Mouse (Mus musculus) adipocyte (in vitro differentiated cells): ENCODE results near the gene Sde2.
"Not testable (repeated sequence)": the region's sequence is repeated elsewhere in the genome, so short reads cannot be mapped to it uniquely, and the experiment has no call there.

Source experiments
- DNase-seq: peaks from one replicate; pipeline ENCODE4 v3.0.0-alpha.2; 2016; ENCODE audit warnings: low spot score

Gene Sde2

GRCm38 (mm10) chr1:180888556-180889042, 37.7 kb downstream of the Sde2 start:
- DNase-seq = peak; percentile 98

GRCm38 (mm10) chr1:180889172-180889571, 38.2 kb downstream of the Sde2 start:
- no peak for DNase-seq

- peak; percentile 61 for DNase-seq
Observed at GRCm38 (mm10) chr1:180889841-180890240, 38.9 kb downstream of the Sde2 start.

GRCm38 (mm10) chr1:180892808-180893207, 41.9 kb downstream of the Sde2 start, which contains the start of gene Lefty2:
Lefty2 (plus strand) TSS chr1:180893108.
- DNase-seq = no peak

- not testable (repeated sequence) for DNase-seq
Observed at GRCm38 (mm10) chr1:180894088-180894987, 43.4 kb downstream of the Sde2 start.

- peak; percentile 80 for DNase-seq
Observed at GRCm38 (mm10) chr1:180901107-180901506, 50.2 kb downstream of the Sde2 start.

GRCm38 (mm10) chr1:180902915-180903314, 52.0 kb downstream of the Sde2 start:
- DNase-seq = no peak

GRCm38 (mm10) chr1:180903666-180904038, 52.7 kb downstream of the Sde2 start:
- DNase-seq = no peak

GRCm38 (mm10) chr1:180904039-180904814, 53.3 kb downstream of the Sde2 start, which contains the start of gene Pycr2:
Pycr2 (plus strand) TSS chr1:180904293.
- DNase-seq = peak; percentile 94

- no peak for DNase-seq
Observed at GRCm38 (mm10) chr1:180904815-180905080, 53.8 kb downstream of the Sde2 start.

- DNase-seq = no peak
Observed at GRCm38 (mm10) chr1:180905307-180905706, 54.4 kb downstream of the Sde2 start.

- no peak for DNase-seq
Observed at GRCm38 (mm10) chr1:180905876-180906275, 54.9 kb downstream of the Sde2 start.

GRCm38 (mm10) chr1:180906461-180907147, 55.7 kb downstream of the Sde2 start:
- DNase-seq = no peak

- DNase-seq = no peak
Observed at GRCm38 (mm10) chr1:180911138-180911537, 60.2 kb downstream of the Sde2 start.

GRCm38 (mm10) chr1:180911653-180912287, 60.8 kb downstream of the Sde2 start:
- DNase-seq = no peak

GRCm38 (mm10) chr1:180912792-180913191, 61.9 kb downstream of the Sde2 start:
- DNase-seq = no peak

- DNase-seq = no peak
Observed at GRCm38 (mm10) chr1:180913797-180914196, 62.9 kb downstream of the Sde2 start.

GRCm38 (mm10) chr1:180916425-180916824, 65.5 kb downstream of the Sde2 start:
- DNase-seq = no peak

- DNase-seq = no peak
Observed at GRCm38 (mm10) chr1:180917053-180917452, 66.1 kb downstream of the Sde2 start.
